Mouse (Mus musculus) MEL (cell line): ENCODE results near the gene Klk6. TPM values are rescaled to one million over a fixed set of nuclear protein-coding genes. Genes with fewer than 3 reads are reported as not detected.

Experiments used
- DNase-seq: peaks from one replicate; pipeline ENCODE4 v3.0.0; 2011; ENCODE audit warnings: low read depth, low spot score
- H3K27ac ChIP-seq: 2 replicates; pipeline ENCODE4 v1.5.1; 2012; ENCODE audit warnings: low read depth, mild to moderate bottlenecking, control low read depth, low read length, moderate library complexity; ENCODE audit not compliant: control insufficient read depth
- H3K27me3 ChIP-seq, 2 experiments: fragments of 150-350 bp in 1 of 2; sonication (generic) in 1 of 2; 2 replicates each; pipeline ENCODE4 v1.6.1; 2012; ENCODE audit warnings: low read length in 2 of 2, mild to moderate bottlenecking in 2 of 2, improper control_type of control experiment in 1 of 2, moderate library complexity in 1 of 2; ENCODE audit not compliant: insufficient read depth in 2 of 2, control insufficient read depth in 1 of 2
- H3K36me3 ChIP-seq, 2 experiments: 2 replicates each; pipeline ENCODE4 v1.6.1; 2012 to 2014; ENCODE audit warnings: low read length in 2 of 2, improper control_type of control experiment in 1 of 2, inconsistent platforms in 1 of 2, mild to moderate bottlenecking in 1 of 2; ENCODE audit not compliant: insufficient read depth in 2 of 2, control insufficient read depth in 1 of 2
- H3K4me1 ChIP-seq, 2 experiments: fragments of 150-350 bp in 1 of 2; sonication (generic) in 1 of 2; 2 replicates each; pipeline ENCODE4 v1.6.1; 2012; ENCODE audit warnings: low read length in 2 of 2, improper control_type of control experiment in 1 of 2, mild to moderate bottlenecking in 1 of 2; ENCODE audit not compliant: insufficient read depth in 2 of 2, control insufficient read depth in 1 of 2
- H3K4me3 ChIP-seq, 2 experiments: fragments of 150-350 bp in 1 of 2; sonication (generic) in 1 of 2; 2 replicates each; pipeline ENCODE4 v1.5.1; 2012; ENCODE audit warnings: low read depth in 2 of 2, low read length in 2 of 2, mild to moderate bottlenecking in 2 of 2, moderate library complexity in 2 of 2, control low read depth in 1 of 2, improper control_type of control experiment in 1 of 2; ENCODE audit not compliant: control insufficient read depth in 1 of 2, insufficient read depth in 1 of 2
- H3K79me2 ChIP-seq: 2 replicates; pipeline ENCODE4 v1.6.1; 2012; ENCODE audit warnings: mild to moderate bottlenecking, low read length, moderate library complexity; ENCODE audit not compliant: control insufficient read depth, poor library complexity, insufficient read depth
- H3K9ac ChIP-seq: 2 replicates; pipeline ENCODE4 v1.6.1; 2012; ENCODE audit warnings: low read depth, mild to moderate bottlenecking, control low read depth, low read length, moderate library complexity; ENCODE audit not compliant: control insufficient read depth, poor library complexity, severe bottlenecking
- H3K9me3 ChIP-seq: fragments of 150-350 bp; sonication (generic); replicated peaks from 2 replicates; pipeline ENCODE4 v1.6.1; 2012; ENCODE audit warnings: mild to moderate bottlenecking, low read length, improper control_type of control experiment, moderate library complexity; ENCODE audit not compliant: insufficient read depth
- BHLHE40 ChIP-seq: IDR thresholded peaks from 2 replicates; pipeline ENCODE4 v1.6.1; 2012; ENCODE audit warnings: low read depth, mild to moderate bottlenecking, inconsistent platforms, low read length, improper control_type of control experiment, borderline replicate concordance
- E2F4 ChIP-seq: IDR thresholded peaks from 2 replicates; pipeline ENCODE4 v1.6.1; 2011; ENCODE audit warnings: low read depth, low read length, improper control_type of control experiment, borderline replicate concordance
- EP300 ChIP-seq, 2 experiments: IDR thresholded peaks; 2 replicates each; pipeline ENCODE4 v1.6.1; 2011; ENCODE audit warnings: improper control_type of control experiment in 2 of 2, low read length in 2 of 2, low read depth in 1 of 2, mild to moderate bottlenecking in 1 of 2
- GABPA ChIP-seq: IDR thresholded peaks from 2 replicates; pipeline ENCODE4 v1.6.1; 2012; ENCODE audit warnings: low read depth, mild to moderate bottlenecking, inconsistent platforms, low read length, improper control_type of control experiment, moderate library complexity
- GATA1 ChIP-seq: IDR thresholded peaks from 2 replicates; pipeline ENCODE4 v1.6.1; 2011; ENCODE audit warnings: low read depth, low read length, improper control_type of control experiment
- HCFC1 ChIP-seq: IDR thresholded peaks from 2 replicates; pipeline ENCODE4 v1.6.1; 2012; ENCODE audit warnings: low read depth, mild to moderate bottlenecking, inconsistent platforms, low read length, improper control_type of control experiment, moderate library complexity
- JUND ChIP-seq: IDR thresholded peaks from 2 replicates; pipeline ENCODE4 v1.6.1; 2011; ENCODE audit warnings: low read depth, mild to moderate bottlenecking, improper control_type of control experiment, low read length
- MAZ ChIP-seq: IDR thresholded peaks from 2 replicates; pipeline ENCODE4 v1.6.1; 2012; ENCODE audit warnings: low read depth, mild to moderate bottlenecking, inconsistent platforms, low read length, improper control_type of control experiment
- MYC ChIP-seq: IDR thresholded peaks from 2 replicates; pipeline ENCODE4 v1.6.1; 2011; ENCODE audit warnings: low read depth, mild to moderate bottlenecking, low read length, improper control_type of control experiment, moderate library complexity
- NRF1 ChIP-seq: IDR thresholded peaks from 2 replicates; pipeline ENCODE4 v1.6.1; 2014; ENCODE audit warnings: low read depth, mild to moderate bottlenecking, inconsistent platforms, low read length, improper control_type of control experiment, moderate library complexity; ENCODE audit not compliant: poor library complexity, insufficient read depth, severe bottlenecking
- RAD21 ChIP-seq: IDR thresholded peaks from 2 replicates; pipeline ENCODE4 v1.6.1; 2011; ENCODE audit warnings: mild to moderate bottlenecking, low read depth, low read length, improper control_type of control experiment
- SIN3A ChIP-seq: IDR thresholded peaks from 2 replicates; pipeline ENCODE4 v1.6.1; 2012; ENCODE audit warnings: low read length, improper control_type of control experiment, inconsistent platforms
- TBP ChIP-seq: IDR thresholded peaks from 2 replicates; pipeline ENCODE4 v1.8.0; 2011; ENCODE audit warnings: low read depth, low read length, improper control_type of control experiment
- TCF12 ChIP-seq: IDR thresholded peaks from 2 replicates; pipeline ENCODE4 v1.6.1; 2014; ENCODE audit warnings: low read depth, mild to moderate bottlenecking, inconsistent platforms, low read length, improper control_type of control experiment, moderate library complexity
- UBTF ChIP-seq: IDR thresholded peaks from 2 replicates; pipeline ENCODE4 v1.6.1; 2012; ENCODE audit warnings: low read depth, mild to moderate bottlenecking, inconsistent platforms, low read length, improper control_type of control experiment, moderate library complexity, borderline replicate concordance; ENCODE audit not compliant: insufficient read depth
- USF1 ChIP-seq: IDR thresholded peaks from 2 replicates; pipeline ENCODE4 v1.6.1; 2014; ENCODE audit warnings: low read depth, mild to moderate bottlenecking, inconsistent platforms, low read length, improper control_type of control experiment, moderate library complexity
- USF2 ChIP-seq, 2 experiments: IDR thresholded peaks; 2 replicates each; pipeline ENCODE4 v1.6.1; 2011 to 2012; ENCODE audit warnings: improper control_type of control experiment in 2 of 2, low read length in 2 of 2, borderline replicate concordance in 1 of 2, inconsistent platforms in 1 of 2, low read depth in 1 of 2, mild to moderate bottlenecking in 1 of 2; ENCODE audit not compliant: insufficient read depth in 1 of 2
- ZMIZ1 ChIP-seq: IDR thresholded peaks from 2 replicates; pipeline ENCODE4 v1.6.1; 2012; ENCODE audit warnings: low read depth, mild to moderate bottlenecking, inconsistent platforms, low read length, improper control_type of control experiment, moderate library complexity
- polyA plus RNA-seq, 2 experiments: library from polyadenylated mRNA; stranded (reverse) in 1 of 2; unstranded in 1 of 2; fragments of >175 nt in 1 of 2; fragments of >200 nt in 1 of 2; gene quantifications; 2 replicates each; pipeline versions ENCODE4 v1.2.1 to v1.2.4; 2012; ENCODE audit warnings: low replicate concordance in 2 of 2, low read depth in 1 of 2; ENCODE audit not compliant: insufficient read length in 2 of 2, insufficient read depth in 1 of 2, missing spikeins in 1 of 2
- total RNA-seq: library from RNA; depleted of rRNA; stranded (reverse); fragments of 300-350 nt; gene quantifications from 2 replicates; pipeline ENCODE4 v1.2.3, GENCODE M21; 2012

Gene Klk6
- total and polyA plus RNA-seq, 3 experiments: not detected

DNA sequence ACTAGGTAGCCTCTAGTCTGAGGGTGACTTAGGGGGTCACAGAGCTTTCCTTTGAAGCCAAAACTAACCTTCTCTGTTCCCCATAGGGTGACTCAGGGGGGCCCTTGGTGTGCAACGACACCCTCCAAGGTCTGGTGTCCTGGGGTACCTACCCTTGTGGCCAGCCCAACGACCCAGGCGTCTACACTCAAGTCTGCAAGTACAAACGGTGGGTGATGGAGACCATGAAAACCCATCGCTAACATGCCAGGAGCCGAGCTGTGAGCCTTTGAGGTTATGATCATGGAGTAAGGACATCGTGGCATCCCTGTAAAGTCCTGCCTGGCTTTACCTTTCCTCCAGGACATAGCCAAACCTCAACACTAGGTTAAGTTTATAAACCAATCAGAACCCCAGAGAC is 9.1 kb upstream of the Klk6 start:
- TF ChIP-seq TBP (no peak), SIN3A (no peak), MAZ (no peak), HCFC1 (no peak), EP300 (IDR thresholded peaks at IDR 0.05; ENCODE audit: low read depth in 1 of 2, low read length in 2 of 2) (no peak), USF2 (IDR thresholded peaks at IDR 0.05; ENCODE audit: borderline replicate concordance in 1 of 2, insufficient read depth in 1 of 2, low read depth in 1 of 2, low read length in 2 of 2) (no peak), USF1 (no peak), NRF1 (no peak)
- H3K79me2 ChIP-seq: no peaks in the 10 kb centered on the region
- DNase-seq: no peak
- H3K27ac ChIP-seq: no peak overlapping the region
- H3K4me1 ChIP-seq: no peaks in the 10 kb centered on the region
- H3K9ac ChIP-seq: no peak overlapping the region
- no peaks in the 10 kb centered on the region for H3K9me3 ChIP-seq
- no peak overlapping the region for H3K4me3 ChIP-seq
- no peaks in the 10 kb centered on the region for H3K36me3 ChIP-seq
- no peaks in the 10 kb centered on the region for H3K27me3 ChIP-seq

GRCm38 (mm10) chr7:43816746-43817145 is 7.6 kb upstream of the Klk6 start:
- H3K9ac ChIP-seq: no peak overlapping the region
- H3K27ac ChIP-seq: no peak overlapping the region
- no peaks in the 10 kb centered on the region for H3K79me2 ChIP-seq
- no peaks in the 10 kb centered on the region for H3K4me1 ChIP-seq
- no peak for DNase-seq
- TF ChIP-seq RAD21 (no peak), MYC (no peak), BHLHE40 (no peak), GATA1 (no peak), UBTF (no peak), SIN3A (no peak), GABPA (no peak), E2F4 (no peak)
- no peaks in the 10 kb centered on the region for H3K9me3 ChIP-seq
- H3K27me3 ChIP-seq: no peaks in the 10 kb centered on the region
- H3K36me3 ChIP-seq: no peaks in the 10 kb centered on the region
- H3K4me3 ChIP-seq: no peak overlapping the region

- Histone ChIP-seq H3K79me2 (no peaks in the 10 kb centered on the region), H3K27me3 (no peaks in the 10 kb centered on the region), H3K9ac (no peak overlapping the region), H3K4me3 (no peak overlapping the region), H3K36me3 (no peaks in the 10 kb centered on the region), H3K27ac (no peak overlapping the region), H3K9me3 (no peaks in the 10 kb centered on the region), H3K4me1 (no peaks in the 10 kb centered on the region)
- TF ChIP-seq TCF12 (no peak), JUND (no peak), BHLHE40 (no peak), ZMIZ1 (no peak), USF1 (no peak)
- DNase-seq: no peak
These were observed 2.7 kb upstream of the Klk6 start for GRCm38 (mm10) chr7:43821581-43821980.
